Mouse (Mus musculus) embryonic facial prominence, embryonic 11.5 days (tissue): ENCODE measurements at regions not wholly inside any gene's neighbourhood (a gene's known extent, or its start where the extent isn't known, plus 50 kb on each side); places are given as distances from the start of the nearest gene placed in this dataset.

Source experiments
- ATAC-seq: fragments of 200-750 bp; cut with Nextera tagmentation; replicated peaks from 2 replicates; pipeline ENCODE4 v1.8.0; 2017; ENCODE audit warnings: low read depth; ENCODE audit not compliant: insufficient number of reproducible peaks, low FRiP score, low TSS enrichment
- DNase-seq: peaks from one replicate; pipeline ENCODE4 v3.0.0-alpha.2; 2015; ENCODE audit warnings: low spot score
- H3K27ac ChIP-seq: fragments of 300-500 bp; sonication (generic); replicated peaks from 2 replicates; pipeline ENCODE4 v1.5.1; 2014; ENCODE audit warnings: mild to moderate bottlenecking, low read depth, low read length, control low read depth
- H3K27me3 ChIP-seq: fragments of 300-500 bp; sonication (generic); 2 replicates; pipeline ENCODE4 v1.6.1; 2014; ENCODE audit warnings: mild to moderate bottlenecking, low read length, moderate library complexity, mixed read lengths; ENCODE audit not compliant: control insufficient read depth, insufficient read depth
- H3K36me3 ChIP-seq: fragments of 300-500 bp; sonication (generic); replicated peaks from 2 replicates; pipeline ENCODE4 v1.6.1; 2014; ENCODE audit warnings: low read depth, mild to moderate bottlenecking, low read length, moderate library complexity, mixed read lengths; ENCODE audit not compliant: control insufficient read depth, insufficient read depth
- H3K4me1 ChIP-seq: fragments of 300-500 bp; sonication (generic); 2 replicates; pipeline ENCODE4 v1.6.1; 2014; ENCODE audit warnings: low read length, mixed read lengths; ENCODE audit not compliant: control insufficient read depth, insufficient read depth
- H3K4me2 ChIP-seq: fragments of 300-500 bp; sonication (generic); 2 replicates; pipeline ENCODE4 v1.6.1; 2014; ENCODE audit warnings: low read depth, mild to moderate bottlenecking, control low read depth, low read length, moderate library complexity
- H3K4me3 ChIP-seq: fragments of 300-500 bp; sonication (generic); 2 replicates; pipeline ENCODE4 v1.5.1; 2014; ENCODE audit warnings: low read depth, low read length, control low read depth
- H3K9ac ChIP-seq: fragments of 300-500 bp; sonication (generic); replicated peaks from 2 replicates; pipeline ENCODE4 v1.6.1; 2014; ENCODE audit warnings: mild to moderate bottlenecking, control low read depth, low read length
- H3K9me3 ChIP-seq: fragments of 300-500 bp; sonication (generic); replicated peaks from 2 replicates; pipeline ENCODE4 v1.6.1; 2016; ENCODE audit warnings: mild to moderate bottlenecking, low read length, inconsistent platforms, mixed read lengths; ENCODE audit not compliant: control insufficient read depth
- WGBS: fragments of 180-500 bp; shearing (Covaris S2); extraction: QIAGEN DNeasy Blood & Tissue Kit; methylation state at CpG from one replicate; pipeline ENCODE4 v1.1.7; 2014; 5-methylcytosine and 5-hydroxymethylcytosine counted together

GRCm38 (mm10) chr1:77629496-77630281 is 114.8 kb upstream of the Epha4 start:
- no peaks in the 10 kb centered on the region for H3K27me3 ChIP-seq

GRCm38 (mm10) chr1:77628861-77629260 is 114.0 kb upstream of the Epha4 start:
- 53% methylated on average over 4 of the region's 4 CpGs for WGBS
- no peak overlapping the region for H3K9ac ChIP-seq
- no peaks in the 10 kb centered on the region for H3K4me1 ChIP-seq
- H3K27ac ChIP-seq, result no peak overlapping the region
- H3K27me3 ChIP-seq, result no peaks in the 10 kb centered on the region
- ATAC-seq (no peak), DNase-seq (no peak)
- no peak overlapping the region for H3K4me2 ChIP-seq
- no peaks in the 10 kb centered on the region for H3K9me3 ChIP-seq
- H3K4me3 ChIP-seq, result no peak overlapping the region
- H3K36me3 ChIP-seq, result no peaks in the 10 kb centered on the region

More at GRCm38 (mm10) chr1:77629496-77630281, 114.8 kb upstream of the Epha4 start:
- no peak overlapping the region for H3K4me2 ChIP-seq
- H3K4me1 ChIP-seq, result no peaks in the 10 kb centered on the region
- H3K9me3 ChIP-seq, result no peaks in the 10 kb centered on the region
- H3K4me3 ChIP-seq, result no peak overlapping the region
- DNase-seq, result peak; percentile 10
- no peak overlapping the region for H3K9ac ChIP-seq
- H3K36me3 ChIP-seq, result no peaks in the 10 kb centered on the region
- ATAC-seq, result no peak
- H3K27ac ChIP-seq, result no peak overlapping the region
- 41% methylated on average over 9 of the region's 9 CpGs for WGBS

GRCm38 (mm10) chr1:77617490-77617889 is 102.6 kb upstream of the Epha4 start:
- Histone ChIP-seq H3K4me3 (no peak overlapping the region), H3K36me3 (no peaks in the 10 kb centered on the region), H3K9me3 (no peaks in the 10 kb centered on the region), H3K27me3 (no peaks in the 10 kb centered on the region), H3K4me1 (no peaks in the 10 kb centered on the region), H3K27ac (no peak overlapping the region), H3K9ac (no peak overlapping the region), H3K4me2 (no peak overlapping the region)
- WGBS, result 74% methylated on average over 8 of the region's 8 CpGs
- ATAC-seq, result no peak
- no peak for DNase-seq

GRCm38 (mm10) chr1:77600509-77600908 is 85.6 kb upstream of the Epha4 start:
- no peak for DNase-seq
- Histone ChIP-seq H3K4me3 (no peak overlapping the region), H3K9ac (no peak overlapping the region), H3K4me1 (no peaks in the 10 kb centered on the region), H3K4me2 (no peak overlapping the region), H3K27ac (no peak overlapping the region), H3K9me3 (no peaks in the 10 kb centered on the region), H3K36me3 (no peaks in the 10 kb centered on the region), H3K27me3 (no peaks in the 10 kb centered on the region)
- WGBS, result 78% methylated on average over 5 of the region's 5 CpGs
- ATAC-seq, result no peak

GRCm38 (mm10) chr1:77592649-77593048 is 77.8 kb upstream of the Epha4 start:
- no peaks in the 10 kb centered on the region for H3K36me3 ChIP-seq
- H3K9ac ChIP-seq, result no peak overlapping the region
- H3K4me3 ChIP-seq, result no peak overlapping the region
- WGBS, result 89% methylated on average over 4 of the region's 4 CpGs
- DNase-seq, result no peak
- H3K27me3 ChIP-seq, result no peaks in the 10 kb centered on the region
- no peak overlapping the region for H3K27ac ChIP-seq
- no peaks in the 10 kb centered on the region for H3K4me1 ChIP-seq
- no peak overlapping the region for H3K4me2 ChIP-seq
- ATAC-seq, result no peak
- H3K9me3 ChIP-seq, result no peaks in the 10 kb centered on the region

- no peak overlapping the region for H3K4me2 ChIP-seq
- no peaks in the 10 kb centered on the region for H3K27me3 ChIP-seq
- no peaks in the 10 kb centered on the region for H3K9me3 ChIP-seq
- H3K9ac ChIP-seq, result no peak overlapping the region
- H3K36me3 ChIP-seq, result no peaks in the 10 kb centered on the region
- H3K4me3 ChIP-seq, result no peak overlapping the region
- no peak overlapping the region for H3K27ac ChIP-seq
- no peak for DNase-seq
- no peaks in the 10 kb centered on the region for H3K4me1 ChIP-seq
- no peak for ATAC-seq
- WGBS, result 85% methylated on average over 7 of the region's 7 CpGs
Observed at GRCm38 (mm10) chr1:77592248-77592647, 77.4 kb upstream of the Epha4 start.

- H3K4me2 ChIP-seq, result no peak overlapping the region
- no peaks in the 10 kb centered on the region for H3K27me3 ChIP-seq
- ATAC-seq (no peak), DNase-seq (peak; percentile 25)
- no peaks in the 10 kb centered on the region for H3K4me1 ChIP-seq
- H3K36me3 ChIP-seq, result no peaks in the 10 kb centered on the region
- 94% methylated on average over 3 of the region's 3 CpGs for WGBS
- H3K9me3 ChIP-seq, result no peaks in the 10 kb centered on the region
- no peak overlapping the region for H3K9ac ChIP-seq
- H3K27ac ChIP-seq, result no peak overlapping the region
- no peak overlapping the region for H3K4me3 ChIP-seq
Observed at GRCm38 (mm10) chr1:77589423-77589822, 74.5 kb upstream of the Epha4 start.

GRCm38 (mm10) chr1:77585520-77585919 is 70.6 kb upstream of the Epha4 start:
- ATAC-seq, result no peak

More at GRCm38 (mm10) chr1:77585520-77585919, 70.6 kb upstream of the Epha4 start:
- WGBS, result 64% methylated on average over 3 of the region's 3 CpGs
- no peak overlapping the region for H3K9ac ChIP-seq
- H3K27ac ChIP-seq, result no peak overlapping the region
- H3K4me3 ChIP-seq, result no peak overlapping the region
- no peaks in the 10 kb centered on the region for H3K36me3 ChIP-seq
- DNase-seq, result no peak
- H3K4me1 ChIP-seq, result no peaks in the 10 kb centered on the region
- no peak overlapping the region for H3K4me2 ChIP-seq
- no peaks in the 10 kb centered on the region for H3K27me3 ChIP-seq
- H3K9me3 ChIP-seq, result no peaks in the 10 kb centered on the region
